Mouse (Mus musculus) megakaryocyte, embryonic 14.5 days (primary cell): ENCODE measurements at regions not wholly inside any gene's neighbourhood (a gene's known extent, or its start where the extent isn't known, plus 50 kb on each side); places are given as distances from the start of the nearest gene placed in this dataset.

ENCODE experiments used
- FLI1 ChIP-seq: IDR thresholded peaks from 2 replicates; pipeline ENCODE4 v1.6.1; 2012; ENCODE audit warnings: low read length, inconsistent platforms, mixed read lengths
- GATA1 ChIP-seq: IDR thresholded peaks from 3 replicates; pipeline ENCODE4 v1.6.1; 2012; ENCODE audit warnings: mixed read lengths, low read length, inconsistent platforms, borderline replicate concordance

DNA sequence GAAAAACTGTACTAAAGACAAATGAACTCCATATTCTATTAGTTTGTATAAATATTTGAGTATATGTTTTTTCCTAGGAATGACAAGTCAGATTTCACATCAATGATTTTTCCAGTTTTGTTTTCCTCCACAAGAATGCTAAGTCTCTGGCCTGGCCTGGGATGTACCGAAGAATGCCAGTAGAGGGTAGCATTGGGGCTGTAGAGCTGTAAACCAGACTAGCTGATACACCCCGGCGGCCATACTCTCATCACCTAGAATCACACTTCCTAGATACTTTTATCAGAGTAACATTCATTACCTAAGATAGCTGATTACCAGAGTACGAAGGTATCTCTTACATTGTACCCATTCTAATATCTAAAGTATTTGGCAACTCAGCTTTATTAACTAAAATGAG, 372.4 kb downstream of the Arl4a start:
- TF ChIP-seq GATA1 (no peak), FLI1 (no peak)
